Mouse (Mus musculus): Measurements from ENCODE around the gene Btbd35f4.
"Not testable (repeated sequence)": the region's sequence is repeated elsewhere in the genome, so short reads cannot be mapped to it uniquely, and the experiment has no call there.

Btbd35f4 gene

DNA sequence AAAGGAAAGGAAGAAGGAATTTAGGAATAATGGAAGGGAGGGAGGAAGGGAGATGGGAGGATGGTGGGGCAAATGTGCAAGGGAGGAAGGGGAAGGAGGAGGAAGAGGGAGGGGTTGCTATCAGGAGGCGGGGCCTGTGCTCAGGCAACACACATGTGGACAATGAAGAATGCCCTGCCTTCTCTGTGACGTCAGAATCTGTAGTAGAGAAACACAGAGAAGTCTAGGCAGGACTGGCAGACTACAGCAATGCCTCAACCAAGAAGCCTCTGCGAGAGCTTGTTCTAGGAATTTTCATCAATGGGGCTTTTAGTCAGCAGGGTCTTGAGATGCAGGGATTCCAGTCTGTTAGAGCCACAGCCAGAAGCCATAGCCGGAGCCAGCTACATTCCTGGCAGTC is at the start of gene Btbd35f4:
TSS of gene Btbd35f4 (plus strand) at position 301 of the 400 bp plus-strand sequence.
- not testable (repeated sequence) for DNase-seq (ENCODE audit: low spot score)

DNA sequence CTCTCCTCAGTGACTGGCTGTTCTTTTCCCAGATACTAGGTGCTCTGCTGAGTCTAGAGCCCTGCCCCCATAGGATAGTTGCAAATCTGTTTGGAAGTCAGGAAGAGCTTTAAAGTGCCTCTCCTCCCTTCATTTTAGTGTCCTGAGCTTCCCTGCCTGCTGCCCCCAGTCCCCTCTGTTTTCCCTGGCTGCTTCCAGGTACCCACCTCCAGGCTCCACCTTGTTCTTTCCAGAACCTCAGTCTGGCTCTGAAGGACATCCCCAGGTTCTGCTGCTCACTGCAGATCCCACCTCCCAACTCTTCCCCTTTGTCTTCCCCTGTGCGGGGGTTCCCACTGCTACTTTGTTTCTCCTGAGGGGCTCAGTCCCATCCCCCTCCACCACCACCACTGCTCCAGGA is 39.7 kb downstream of the Btbd35f4 start:
- DNase-seq (ENCODE audit: low spot score) = not testable (repeated sequence)
